Mouse (Mus musculus): Measurements from ENCODE around the gene Erlec1.

The Erlec1 gene

GRCm38 (mm10) chr11:30954279-30954725 is at the start of gene Erlec1:
TSS of gene Erlec1 (minus strand) at chr11:30954335.
- DNase-seq (ENCODE audit: low spot score): peak; percentile 69

DNA sequence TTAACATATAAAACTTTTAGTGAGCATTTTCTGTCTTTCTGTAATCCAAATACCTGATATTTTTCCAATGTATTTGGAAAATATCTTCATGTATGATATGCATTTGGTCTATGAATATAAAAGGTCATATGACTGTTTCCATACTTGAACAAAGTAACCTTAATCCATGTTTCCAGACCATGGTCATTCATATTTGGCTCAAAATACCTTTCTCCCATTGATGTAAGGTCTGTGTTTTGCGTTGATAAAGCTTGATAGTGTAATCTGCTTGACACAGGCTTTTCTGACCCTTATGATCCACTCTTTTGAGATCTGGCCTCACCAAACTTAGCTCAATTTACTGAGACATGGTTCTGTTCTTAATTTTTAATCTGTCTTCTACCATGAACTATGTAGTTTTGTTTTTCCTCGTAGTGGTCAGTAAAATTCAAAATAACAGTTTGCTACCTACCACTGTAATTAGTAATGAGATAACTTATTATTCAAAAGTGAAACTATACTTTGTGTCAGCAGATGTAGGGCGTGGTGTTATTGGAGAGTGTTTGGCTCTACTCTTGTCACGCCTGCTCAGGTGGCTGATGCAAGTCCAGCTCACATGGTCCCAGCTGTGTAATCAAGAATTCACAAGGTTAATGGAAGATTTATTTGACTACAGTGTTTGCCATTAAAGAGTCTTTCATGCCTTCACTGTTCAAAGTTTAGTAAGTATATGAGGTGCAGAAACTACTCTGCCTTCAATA is 47.2 kb upstream of the Erlec1 start:
- no peak for DNase-seq (ENCODE audit: low spot score)

DNA sequence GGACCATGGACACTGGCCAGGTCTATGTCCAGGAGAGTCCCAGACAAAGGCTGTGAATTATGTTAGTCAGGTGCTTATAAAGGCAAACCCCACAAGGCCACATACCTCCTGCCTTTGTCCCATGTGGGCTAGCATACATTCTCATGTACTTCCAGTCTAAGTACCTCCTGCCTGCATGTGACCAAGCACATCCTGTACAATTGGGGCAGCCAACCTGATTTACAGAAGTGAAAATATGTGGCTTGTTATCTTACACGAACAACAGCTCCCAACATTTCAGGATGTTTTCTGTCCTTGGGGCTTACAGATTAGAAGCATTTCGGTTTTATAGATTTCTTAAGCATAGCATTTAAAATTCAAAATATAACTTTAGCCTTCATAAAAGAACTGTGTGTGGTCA is 45.9 kb upstream of the Erlec1 start:
- DNase-seq (ENCODE audit: low spot score): no peak

DNA sequence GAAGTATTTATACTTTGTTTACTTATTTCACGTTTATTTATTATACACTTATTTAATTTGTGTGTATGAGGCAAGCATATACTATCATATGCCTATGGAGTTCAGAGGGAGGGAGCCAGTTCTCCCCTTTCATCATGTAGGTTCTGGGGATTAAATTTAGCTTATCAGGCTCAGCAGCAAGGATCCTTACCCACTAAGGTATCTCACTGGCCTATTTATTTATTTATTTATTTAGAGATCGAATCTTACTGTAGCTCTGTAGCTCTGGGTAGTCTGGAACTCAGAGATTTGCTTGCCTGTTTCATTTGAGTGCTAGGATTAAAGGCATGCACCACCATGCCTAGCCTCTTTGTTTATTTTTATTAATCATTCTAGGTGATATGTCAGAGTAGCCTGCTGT is 44.6 kb upstream of the Erlec1 start:
- no peak for DNase-seq (ENCODE audit: low spot score)

GRCm38 (mm10) chr11:30998199-30998598 is 44.1 kb upstream of the Erlec1 start:
- DNase-seq (ENCODE audit: low spot score): no peak

DNA sequence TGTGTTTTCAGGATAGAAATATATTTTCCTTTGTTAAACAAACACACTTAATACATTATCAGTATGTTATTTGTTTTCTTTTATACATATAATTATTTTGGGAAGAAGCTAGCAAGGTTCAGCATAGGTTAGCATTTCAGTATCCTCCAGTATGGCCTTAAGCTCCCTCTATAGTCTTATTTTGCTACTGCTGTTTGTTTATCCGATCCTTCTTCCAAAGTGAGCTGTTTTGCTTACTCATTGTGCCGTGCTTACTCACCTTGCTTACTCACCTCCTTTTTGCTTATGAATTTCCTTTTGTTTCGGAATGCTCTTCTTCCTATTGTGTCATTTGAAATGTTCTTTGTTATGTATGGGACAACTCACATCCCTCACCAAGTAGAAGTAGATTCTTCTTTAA is 42.5 kb upstream of the Erlec1 start:
- DNase-seq (ENCODE audit: low spot score): no peak

DNA sequence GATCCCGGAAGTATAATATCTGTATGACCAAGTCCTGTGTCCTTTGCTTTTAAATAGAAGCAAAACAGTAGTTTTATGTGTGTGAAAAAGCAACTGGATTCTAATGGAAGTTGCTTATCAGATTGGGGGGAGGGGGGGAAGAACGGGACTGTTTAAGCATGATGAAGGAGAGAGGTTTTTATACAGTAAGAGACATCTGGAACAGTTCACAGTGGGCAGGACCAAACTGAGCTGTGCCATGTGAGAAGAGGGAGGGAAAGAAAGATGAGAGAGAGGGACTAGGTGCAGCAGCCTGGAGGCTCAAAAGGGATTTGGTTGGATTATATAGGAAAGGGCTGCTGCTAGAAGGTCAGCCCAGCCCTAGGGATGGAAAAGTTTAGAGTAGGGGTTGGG is 32.5 kb upstream of the Erlec1 start:
- no peak for DNase-seq (ENCODE audit: low spot score)

GRCm38 (mm10) chr11:30985877-30986624 is 31.9 kb upstream of the Erlec1 start, which contains the start of gene Chac2:
TSS of gene Chac2 (minus strand) at chr11:30986350.
- peak; percentile 59 for DNase-seq (ENCODE audit: low spot score)

DNA sequence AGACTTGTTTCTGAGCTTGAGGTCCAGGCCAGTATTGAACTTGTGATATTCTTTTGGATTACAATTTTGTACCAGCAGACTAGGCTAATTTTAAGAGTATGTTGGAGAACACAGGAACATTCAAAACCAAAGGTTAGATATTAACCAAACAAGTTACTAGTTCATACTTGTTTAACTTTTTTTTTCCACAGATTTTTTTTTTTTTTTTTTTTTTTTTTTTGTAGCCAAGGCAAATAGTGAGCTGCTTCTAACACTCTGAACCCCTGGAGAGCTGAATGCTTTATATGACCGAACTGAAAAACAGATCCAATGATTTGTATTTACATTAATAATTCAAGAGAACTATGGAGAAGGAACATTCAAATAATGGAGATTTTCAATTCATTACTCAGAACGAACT is 31.1 kb upstream of the Erlec1 start:
- DNase-seq (ENCODE audit: low spot score): no peak

DNA sequence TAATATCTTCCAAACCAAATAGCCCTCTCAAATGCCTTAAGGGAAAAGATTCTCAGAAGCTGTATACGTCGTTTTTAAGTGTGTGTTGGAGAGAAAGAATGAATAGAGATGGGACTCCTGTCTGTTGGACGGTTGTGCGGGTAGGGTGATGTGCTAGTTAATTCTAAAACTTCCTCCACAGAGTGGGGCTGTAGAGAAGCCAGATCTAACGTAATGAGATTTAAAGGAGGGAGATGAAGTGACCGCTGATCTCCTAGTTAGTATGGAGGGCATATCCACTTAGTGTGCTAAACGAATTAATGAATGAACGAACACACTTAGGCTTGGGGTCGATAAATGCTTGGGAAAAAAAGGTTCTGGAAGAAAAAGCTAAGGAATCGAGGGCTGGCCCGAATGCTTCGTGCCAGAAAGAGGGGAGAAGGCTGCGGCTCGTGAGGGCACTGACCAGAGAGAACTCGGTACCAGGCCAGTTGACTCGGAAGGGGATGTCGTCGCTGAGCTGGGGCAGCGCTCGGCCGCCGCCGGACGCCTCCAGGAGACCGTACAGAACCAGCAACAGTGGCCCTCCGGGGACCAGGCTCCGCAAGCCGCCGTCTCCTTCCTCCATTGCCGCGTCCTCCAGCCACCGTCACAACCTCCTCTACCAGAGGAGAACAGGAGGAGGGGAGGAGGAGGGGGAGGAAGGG is 523 bp downstream of the Erlec1 start:
- DNase-seq (ENCODE audit: low spot score): no peak

DNA sequence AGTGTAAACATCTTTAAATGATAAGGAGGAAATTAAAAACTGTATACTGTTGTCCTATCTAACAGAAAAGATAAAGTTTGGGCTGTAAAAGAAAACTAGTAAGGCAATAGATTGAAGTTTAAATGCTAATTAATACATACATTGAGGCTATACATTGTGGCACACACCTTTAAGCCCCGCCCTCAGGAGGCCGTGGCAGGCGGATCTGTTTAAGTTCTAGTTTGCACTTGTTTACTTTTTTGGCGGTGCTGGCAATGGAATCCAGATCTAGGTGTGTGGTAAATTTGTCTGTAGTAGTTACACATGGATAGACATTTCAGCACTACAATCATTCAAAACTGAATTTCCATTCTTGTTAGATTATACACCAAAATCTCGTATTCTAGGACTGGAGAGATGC is 1.3 kb downstream of the Erlec1 start:
- DNase-seq (ENCODE audit: low spot score): no peak

DNA sequence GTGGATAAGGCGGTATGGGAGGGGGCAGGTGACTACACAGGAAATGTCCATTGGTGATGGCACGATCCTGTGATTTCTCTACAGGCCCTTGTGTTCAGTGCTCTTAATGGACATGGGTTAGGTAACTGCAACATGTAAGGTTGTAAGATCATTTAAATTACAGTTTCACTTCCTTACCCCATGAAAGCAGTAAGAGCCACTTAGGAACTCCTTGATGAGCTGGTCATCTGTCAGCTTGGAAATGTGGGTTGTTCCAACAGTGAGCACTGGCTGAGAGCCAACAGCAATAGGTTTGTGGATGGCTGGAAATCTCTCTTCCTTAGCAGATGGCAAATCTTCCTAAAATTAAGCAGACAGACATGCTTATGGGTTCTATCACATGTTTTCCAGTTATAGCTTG is 10.6 kb downstream of the Erlec1 start:
- DNase-seq (ENCODE audit: low spot score): no peak

DNA sequence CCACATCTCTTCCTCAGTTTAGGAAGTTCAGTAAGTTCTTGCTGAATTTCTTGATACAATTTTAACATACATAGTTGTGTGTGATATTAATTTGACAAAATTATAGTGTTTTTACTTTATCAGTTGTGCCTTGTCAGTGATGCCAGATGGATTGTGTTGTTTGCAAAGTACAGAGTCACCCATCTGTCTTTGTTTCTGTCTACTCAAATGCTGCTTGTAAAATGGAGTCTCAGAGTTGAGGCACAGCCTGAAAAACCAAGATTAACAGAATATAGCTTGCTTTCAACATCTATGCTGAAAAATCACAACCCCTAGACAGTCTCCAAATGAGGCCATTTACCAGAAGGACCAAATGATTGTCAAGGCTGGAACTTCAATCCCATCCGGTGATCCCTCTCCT is 25.6 kb downstream of the Erlec1 start:
- DNase-seq (ENCODE audit: low spot score): peak; percentile 24

DNA sequence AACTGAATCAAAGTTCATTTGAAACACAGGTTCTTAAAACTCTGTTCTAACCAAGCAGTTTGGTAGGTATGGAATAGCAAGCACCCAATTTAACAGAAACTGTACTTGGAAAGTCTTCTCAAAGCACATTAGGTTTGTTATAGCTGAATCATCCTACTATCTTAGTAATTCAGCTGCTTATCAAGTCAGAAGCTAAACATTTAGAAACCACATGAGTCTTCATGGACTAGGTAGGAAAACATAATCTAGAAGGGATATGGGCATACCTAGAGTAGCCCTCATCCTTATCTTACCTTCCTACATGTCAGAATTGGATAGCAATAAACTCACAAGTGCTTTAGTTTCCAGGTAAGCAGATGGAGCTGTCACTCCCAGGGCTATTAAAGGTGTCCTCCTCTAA is 26.1 kb downstream of the Erlec1 start:
- DNase-seq (ENCODE audit: low spot score): no peak

GRCm38 (mm10) chr11:30923283-30923682 is 30.9 kb downstream of the Erlec1 start:
- no peak for DNase-seq (ENCODE audit: low spot score)

DNA sequence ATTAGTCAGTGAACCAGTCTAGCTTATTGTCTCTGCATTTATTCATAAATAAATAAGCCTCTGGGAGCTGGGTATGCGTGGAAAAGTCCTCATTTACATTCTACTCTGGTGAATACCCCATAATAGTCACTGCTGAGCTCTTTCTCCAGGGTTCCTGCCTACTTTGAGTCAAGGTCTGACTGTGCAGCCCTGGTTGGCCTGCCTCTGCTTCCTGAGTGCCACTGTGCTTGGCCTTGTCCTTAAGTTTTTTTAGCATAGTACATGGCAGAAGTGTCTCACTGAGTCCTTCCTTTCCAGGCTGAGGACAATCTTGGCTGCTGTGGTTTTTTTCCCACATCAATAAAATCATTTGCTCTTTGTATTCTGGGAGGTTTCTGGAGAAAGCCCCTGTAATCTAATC is 33.5 kb downstream of the Erlec1 start:
- DNase-seq (ENCODE audit: low spot score): no peak

- no peak for DNase-seq (ENCODE audit: low spot score)
These were observed 41.8 kb downstream of the Erlec1 start for GRCm38 (mm10) chr11:30912311-30912710.

- no peak for DNase-seq (ENCODE audit: low spot score)
These were observed 54.8 kb downstream of the Erlec1 start for GRCm38 (mm10) chr11:30899312-30899711.

DNA sequence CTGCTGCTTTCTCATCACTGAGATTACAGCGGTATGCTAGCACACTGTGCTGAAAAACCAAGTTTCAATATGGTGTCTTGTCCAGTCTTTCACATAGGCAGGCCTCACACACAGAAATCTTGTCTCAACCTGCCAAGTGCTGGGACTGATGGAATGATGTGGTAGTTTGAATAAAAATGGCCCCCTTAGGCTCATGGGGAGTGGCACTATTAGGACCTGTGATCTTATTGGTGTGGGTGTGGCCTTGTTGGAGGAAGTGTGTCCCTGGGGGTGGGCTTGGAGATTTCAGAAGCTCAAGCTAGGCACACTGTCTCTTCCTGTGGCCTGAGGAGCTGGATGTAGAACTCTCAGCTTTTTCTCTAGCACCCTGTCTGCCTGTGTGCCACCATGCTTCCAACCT is 57.9 kb downstream of the Erlec1 start:
- DNase-seq (ENCODE audit: low spot score): no peak

DNA sequence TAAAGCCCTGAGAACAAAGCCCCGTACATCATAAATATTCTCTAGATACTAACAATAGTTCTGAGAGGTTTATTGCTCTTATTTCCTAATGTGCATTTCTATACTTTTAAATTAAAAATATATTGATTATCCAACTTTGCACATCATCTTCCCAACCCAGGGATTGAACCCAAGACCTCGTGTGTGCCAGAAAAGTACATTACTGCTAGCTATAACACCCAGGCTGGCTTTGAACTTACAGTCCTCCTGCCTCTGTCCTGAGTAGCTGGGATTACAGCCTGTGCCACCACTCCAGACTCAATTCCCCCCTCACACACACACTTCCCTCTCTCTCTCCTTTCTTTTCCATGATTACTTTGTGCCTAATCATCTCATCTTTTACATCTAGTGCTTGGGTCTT is 66.0 kb downstream of the Erlec1 start:
- no peak for DNase-seq (ENCODE audit: low spot score)

GRCm38 (mm10) chr11:30885171-30885871 is 68.8 kb downstream of the Erlec1 start, which contains the start of the genes Gpr75 and Asb3:
TSS of gene Gpr75 (plus strand) at chr11:30885358.
TSS of gene Asb3 (plus strand) at chr11:30885416.
- DNase-seq (ENCODE audit: low spot score): peak; percentile 24

Measured in layer of hippocampus, adult 9-10 months (tissue).